ENCODE assay signal across 30 mouse cellular contexts in the genomic region with DNA sequence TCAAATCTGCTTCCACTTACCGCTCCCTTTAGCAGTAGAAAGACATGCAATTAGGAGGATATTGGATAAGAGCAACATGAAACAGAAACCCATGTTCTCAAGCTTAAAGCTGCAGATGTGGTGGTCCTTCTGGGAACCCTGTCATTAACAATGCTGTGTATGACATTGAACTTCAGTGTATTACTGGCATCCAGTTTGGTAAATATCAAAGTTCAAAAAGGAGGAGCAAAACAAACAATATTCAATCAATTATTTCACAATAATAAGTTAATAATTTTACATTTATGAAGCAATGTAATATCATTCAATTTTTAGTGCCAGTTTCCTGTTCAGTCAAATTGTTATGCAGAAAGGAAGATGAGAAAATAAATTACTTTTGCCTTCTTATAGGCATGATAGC.
"Had no signal": no experiment of that assay in that cellular context is flagged by ENCODE, and none has a peak within 500 bp of the region (broad histone marks: within the 10 kb centered on the region; RNA-seq: fewer than 3 reads in every experiment).

No protein-coding gene starts in this region.

- H3K9ac ChIP-seq: limb, embryonic 12.5 days; limb, embryonic 13.5 days; limb, embryonic 15.5 days; liver, embryonic 13.5 days; liver, embryonic 14.5 days; liver, embryonic 15.5 days; lung, embryonic 14.5 days; lung, embryonic 15.5 days; midbrain, embryonic 12.5 days; midbrain, embryonic 13.5 days; midbrain, embryonic 15.5 days; neural tube, embryonic 12.5 days had no signal

- H3K4me1 ChIP-seq: limb, embryonic 10.5 days; limb, embryonic 12.5 days; limb, embryonic 13.5 days; limb, embryonic 15.5 days; liver, embryonic 13.5 days; liver, embryonic 15.5 days; lung, embryonic 15.5 days; megakaryocyte, embryonic 14.5 days; midbrain, embryonic 10.5 days; midbrain, embryonic 12.5 days; midbrain, embryonic 13.5 days; midbrain, embryonic 15.5 days; neural tube, embryonic 12.5 days had no signal

- H3K9me3 ChIP-seq: limb, embryonic 10.5 days; limb, embryonic 12.5 days; limb, embryonic 13.5 days; limb, embryonic 15.5 days; liver, embryonic 13.5 days; liver, embryonic 15.5 days; lung, embryonic 15.5 days; midbrain, embryonic 10.5 days; midbrain, embryonic 12.5 days; midbrain, embryonic 13.5 days; midbrain, embryonic 15.5 days; neural tube, embryonic 12.5 days had no signal

- H3K4me3 ChIP-seq: left cerebral cortex, adult 2 months; limb, embryonic 10.5 days; limb, embryonic 12.5 days; limb, embryonic 13.5 days; limb, embryonic 15.5 days; liver, embryonic 13.5 days; liver, embryonic 15.5 days; lung, embryonic 15.5 days; megakaryocyte, embryonic 14.5 days; midbrain, embryonic 10.5 days; midbrain, embryonic 12.5 days; midbrain, embryonic 13.5 days; midbrain, embryonic 15.5 days; myocyte; neural tube, embryonic 12.5 days had no signal

- H3K4me2 ChIP-seq: limb, embryonic 12.5 days; limb, embryonic 13.5 days; limb, embryonic 15.5 days; liver, embryonic 13.5 days; liver, embryonic 15.5 days; lung, embryonic 14.5 days; lung, embryonic 15.5 days; midbrain, embryonic 11.5 days; midbrain, embryonic 12.5 days; midbrain, embryonic 13.5 days; midbrain, embryonic 15.5 days; neural tube, embryonic 12.5 days had no signal

- H3K27me3 ChIP-seq: limb, embryonic 12.5 days; limb, embryonic 13.5 days; limb, embryonic 15.5 days; liver, embryonic 13.5 days; liver, embryonic 15.5 days; lung, embryonic 15.5 days; megakaryocyte, embryonic 14.5 days; midbrain, embryonic 12.5 days; midbrain, embryonic 13.5 days; midbrain, embryonic 15.5 days; neural tube, embryonic 12.5 days had no signal

- H3K27ac ChIP-seq: left cerebral cortex, adult 2 months; limb, embryonic 10.5 days; limb, embryonic 12.5 days; limb, embryonic 13.5 days; limb, embryonic 15.5 days; liver, embryonic 13.5 days; liver, embryonic 14.5 days; liver, embryonic 15.5 days; lung, embryonic 15.5 days; macrophage; midbrain, embryonic 10.5 days; midbrain, embryonic 12.5 days; midbrain, embryonic 13.5 days; midbrain, embryonic 15.5 days; neural tube, embryonic 12.5 days had no signal

- H3K36me3 ChIP-seq: limb, embryonic 10.5 days; limb, embryonic 12.5 days; limb, embryonic 13.5 days; limb, embryonic 15.5 days; liver, embryonic 13.5 days; liver, embryonic 15.5 days; lung, embryonic 15.5 days; midbrain, embryonic 10.5 days; midbrain, embryonic 12.5 days; midbrain, embryonic 13.5 days; midbrain, embryonic 15.5 days; neural tube, embryonic 12.5 days had no signal

- ATAC-seq: lung, postnatal 0 days; midbrain, embryonic 13.5 days; midbrain, embryonic 15.5 days; midbrain, embryonic 16.5 days had no signal

- DNase-seq: left cerebral cortex, postnatal 4 days; liver; liver, embryonic 13.5 days; lung, adult 18-20 months; lung, adult 2 months; lung, embryonic 14.5 days; lung, postnatal 10 days; lung, postnatal 14 days; lung, postnatal 36 days; lung, postnatal 4 days; midbrain, embryonic 14.5 days had no signal
